Mouse (Mus musculus): ENCODE results near the gene Lars2.

DNA sequence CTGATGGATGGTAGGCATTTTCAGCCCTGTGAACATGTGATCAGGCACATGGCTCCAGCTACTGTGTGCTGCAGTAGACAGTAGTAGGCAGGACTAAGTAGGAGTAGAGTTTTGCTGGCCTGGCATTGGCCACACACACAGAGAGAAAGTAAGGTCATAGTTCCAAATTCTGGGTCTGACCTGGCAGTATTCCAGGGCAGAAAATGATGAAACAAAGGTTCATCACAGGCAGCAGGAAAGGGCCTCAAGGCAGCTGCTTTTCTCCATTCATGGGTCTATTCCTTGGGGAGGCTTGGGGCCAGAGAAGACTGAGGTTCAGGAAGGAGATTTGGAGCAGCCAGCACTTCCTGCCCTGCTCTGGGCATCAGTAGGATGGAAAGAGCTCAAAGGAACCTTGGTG is 106.7 kb downstream of the Lars2 start:
- TF ChIP-seq CTCF (IDR thresholded peaks at IDR 0.05; ENCODE audit: borderline replicate concordance, extremely low read depth, insufficient read depth, insufficient read length) (no peak), POLR2A (IDR thresholded peaks at IDR 0.05; ENCODE audit: borderline replicate concordance, extremely low read depth, insufficient read depth, insufficient read length, poor library complexity, severe bottlenecking) (no peak)
